Mouse (Mus musculus) heart, adult 2 months (tissue): ENCODE results near the gene Hepacam.

Experiments
- CTCF ChIP-seq: fragments of 200-600 bp; IDR thresholded peaks from 2 replicates; pipeline ENCODE4 v1.8.1; 2022; ENCODE audit warnings: antibody characterized with exemption, mild to moderate bottlenecking, moderate library complexity
- EP300 ChIP-seq: fragments of 200-500 bp; IDR thresholded peaks from 2 replicates; pipeline ENCODE4 v1.6.1; 2011; ENCODE audit warnings: low read depth, low read length, control low read depth; ENCODE audit not compliant: insufficient read depth
- POLR2A ChIP-seq: fragments of 200-500 bp; IDR thresholded peaks from 2 replicates; pipeline ENCODE4 v1.6.1; 2011; ENCODE audit warnings: mild to moderate bottlenecking, low read depth, low read length, control low read depth; ENCODE audit not compliant: insufficient read depth

GRCm38 (mm10) chr9:37363551-37363950, 3.6 kb upstream of the Hepacam start:
- no peak for TF ChIP-seq CTCF
- no peak for TF ChIP-seq EP300
- TF ChIP-seq POLR2A, result no peak
